Mouse (Mus musculus): ENCODE measurements around the gene Lcmt1. TPM values are rescaled to one million over a fixed set of nuclear protein-coding genes. Genes with fewer than 3 reads are reported as not detected.

Lcmt1 gene
- 10 to 100 TPM; 25.9 to 28.8 TPM for total RNA-seq (2021)

- DNase-seq, result peak; percentile 97
Measured at GRCm38 (mm10) chr7:123369759-123370481, at the start of gene Lcmt1, which contains the start of gene Arhgap17. Gene Lcmt1, plus strand, starts transcription at chr7:123369784. Gene Arhgap17, minus strand, starts transcription at chr7:123369915.

GRCm38 (mm10) chr7:123322452-123323121, 47.0 kb upstream of the Lcmt1 start:
- DNase-seq, result no peak

DNA sequence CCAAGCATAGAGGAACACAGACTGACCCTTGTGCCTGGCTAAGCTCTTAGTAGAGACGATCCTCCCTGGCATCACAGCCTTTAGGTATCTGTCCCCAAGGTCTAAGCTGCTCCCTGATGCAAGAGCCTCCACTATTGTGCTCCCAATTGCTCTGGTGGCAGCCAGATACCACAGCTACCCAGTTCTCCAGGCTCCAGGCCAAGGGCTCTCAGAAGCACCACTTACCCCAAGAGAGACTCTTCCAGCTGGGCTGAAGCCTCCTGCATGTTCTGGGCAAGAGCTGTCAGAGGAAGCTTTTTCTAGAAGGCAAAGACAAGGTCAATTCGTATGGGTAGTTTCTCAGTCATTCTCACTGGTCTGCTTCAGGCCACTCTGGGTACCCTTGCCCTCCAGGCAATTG, 46.2 kb upstream of the Lcmt1 start:
- DNase-seq, result peak; percentile 58

DNA sequence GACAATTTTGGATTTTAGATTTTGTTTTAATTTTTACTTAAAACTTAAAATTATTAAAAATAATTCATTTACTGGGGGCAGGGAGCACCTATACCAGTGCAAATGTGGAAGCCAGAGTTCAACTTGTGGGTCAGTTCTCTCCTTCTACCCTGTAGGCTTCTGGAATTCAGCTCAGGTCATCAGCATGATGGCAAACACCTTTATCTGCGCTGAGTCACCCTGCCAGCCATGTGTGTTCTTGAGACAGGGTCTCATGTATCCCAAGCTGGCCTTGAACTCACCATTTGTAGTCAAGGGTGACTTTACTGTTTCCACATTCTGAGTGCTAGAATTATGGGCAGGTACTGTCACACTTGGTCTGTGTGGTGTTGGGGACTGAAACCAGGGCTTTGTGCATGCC, 45.5 kb upstream of the Lcmt1 start:
- no peak for DNase-seq

DNA sequence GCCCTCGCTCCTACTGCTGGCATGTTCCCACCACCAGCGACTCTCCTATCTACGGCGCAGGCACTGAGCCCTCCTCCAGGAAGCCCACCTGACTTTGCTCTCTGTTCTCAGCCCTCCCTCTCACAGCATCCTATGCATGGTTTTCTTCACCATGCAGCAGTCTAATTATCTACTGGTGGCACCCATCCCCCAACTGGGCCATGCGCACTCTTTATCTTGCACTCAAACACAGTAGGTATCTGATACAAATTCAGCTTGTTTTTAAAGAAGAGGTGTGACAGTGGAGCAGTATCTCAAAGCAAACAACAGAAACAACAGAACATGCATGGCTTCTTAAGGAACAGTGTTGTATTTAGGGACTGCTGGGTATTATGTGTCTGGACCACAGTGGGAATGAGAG, 43.5 kb upstream of the Lcmt1 start:
- DNase-seq, result no peak

- DNase-seq, result no peak
Measured at GRCm38 (mm10) chr7:123326901-123327300, 42.7 kb upstream of the Lcmt1 start.

DNA sequence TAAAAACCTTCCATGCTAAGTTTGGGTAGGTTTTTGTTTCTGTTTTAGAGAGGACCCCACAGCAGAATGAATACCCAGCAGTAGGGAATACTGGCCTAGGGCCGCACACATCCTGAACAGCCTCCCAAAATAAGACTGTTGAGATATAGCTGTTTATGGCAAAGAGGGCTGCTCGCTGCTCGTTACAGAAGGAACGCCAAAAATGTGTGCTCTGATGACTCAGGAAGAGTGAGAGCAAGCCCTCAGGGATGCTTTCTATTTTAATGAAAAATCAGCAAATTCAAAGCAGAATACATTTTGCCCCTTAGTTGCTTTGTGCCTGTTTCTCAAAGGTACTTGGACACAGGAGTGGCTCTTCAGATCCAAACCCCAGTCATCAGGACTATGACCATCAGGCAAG, 41.7 kb upstream of the Lcmt1 start:
- DNase-seq, result no peak

GRCm38 (mm10) chr7:123330506-123330905, 39.1 kb upstream of the Lcmt1 start:
- DNase-seq, result no peak

GRCm38 (mm10) chr7:123336322-123336721, 33.3 kb upstream of the Lcmt1 start:
- no peak for DNase-seq

DNA sequence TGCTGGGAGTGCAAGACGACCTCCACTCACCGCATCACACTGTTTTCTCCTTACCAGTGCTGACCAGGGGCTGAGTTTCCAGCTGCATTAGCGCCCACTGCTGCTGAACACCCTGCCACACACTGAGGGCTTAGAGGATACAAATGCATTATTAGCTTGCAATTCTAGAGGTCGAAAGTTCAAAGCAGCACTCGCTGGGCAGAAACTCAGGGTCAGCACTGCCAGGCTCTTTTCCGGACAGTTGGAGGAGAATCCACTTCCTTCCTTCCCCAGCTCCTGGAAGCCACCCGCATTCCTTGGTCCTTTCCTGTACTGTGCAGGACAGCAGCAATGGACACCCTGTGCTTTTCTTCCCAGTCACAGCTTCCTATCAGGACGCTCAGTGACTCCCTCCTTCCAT, 31.2 kb upstream of the Lcmt1 start:
- no peak for DNase-seq

- DNase-seq, result peak; percentile 31
Measured at GRCm38 (mm10) chr7:123341896-123342295, 27.7 kb upstream of the Lcmt1 start.

- no peak for DNase-seq
Measured at GRCm38 (mm10) chr7:123344079-123344780, 25.4 kb upstream of the Lcmt1 start.

DNA sequence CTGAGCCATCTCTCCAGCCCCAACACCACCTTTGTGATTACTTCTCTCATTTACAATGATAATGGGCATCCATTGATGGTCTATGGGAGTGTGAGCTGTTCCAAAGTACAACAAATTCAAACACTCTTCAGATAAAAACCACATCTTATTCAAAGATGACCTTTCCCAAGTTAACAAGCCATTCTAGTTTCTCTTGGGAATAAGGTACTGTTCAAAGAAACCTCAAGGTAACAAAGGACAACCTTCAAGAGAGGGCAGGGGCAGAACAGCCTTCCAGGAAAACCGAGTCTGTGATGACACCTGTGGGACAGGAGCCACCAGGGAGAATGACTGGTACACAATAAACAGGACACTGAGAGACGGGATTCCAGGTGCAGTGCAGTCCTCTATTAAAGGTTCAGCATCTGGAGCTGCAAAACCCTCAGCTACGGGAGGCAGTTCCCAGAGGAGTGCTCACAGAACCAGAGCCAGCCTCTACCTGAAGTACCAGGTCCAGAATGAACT, 24.5 kb upstream of the Lcmt1 start:
- DNase-seq, result no peak

DNA sequence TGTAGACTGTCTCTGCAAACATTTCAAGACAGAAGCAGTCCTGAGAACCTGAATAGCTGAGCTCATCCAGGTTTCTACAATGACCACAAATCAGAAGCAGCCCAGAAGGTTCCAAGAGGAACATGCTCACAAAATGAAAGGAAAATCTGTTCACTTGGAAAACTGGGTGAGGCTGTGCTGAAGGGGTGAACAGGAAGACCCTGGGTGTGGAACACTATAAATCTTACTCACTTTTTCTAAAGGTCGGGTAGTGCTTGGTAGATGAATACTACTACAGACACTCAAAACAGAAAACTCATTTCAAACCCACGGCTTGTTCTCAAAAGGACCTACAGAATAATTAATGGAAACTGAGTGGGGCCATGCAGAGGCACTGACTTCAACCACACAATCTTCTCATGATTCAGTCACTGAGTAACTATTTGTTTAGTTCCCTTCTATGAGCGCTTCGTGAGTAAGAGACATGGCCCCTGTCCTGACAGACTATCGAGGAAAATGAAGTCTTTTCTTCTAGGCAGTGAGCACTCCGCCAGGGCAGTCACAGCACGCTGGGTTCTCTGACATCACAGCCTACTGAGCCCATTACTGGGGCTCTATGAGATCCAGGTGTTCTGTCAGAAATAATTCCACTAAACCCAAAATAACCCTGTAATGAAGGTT, 22.8 kb upstream of the Lcmt1 start:
- DNase-seq, result no peak

DNA sequence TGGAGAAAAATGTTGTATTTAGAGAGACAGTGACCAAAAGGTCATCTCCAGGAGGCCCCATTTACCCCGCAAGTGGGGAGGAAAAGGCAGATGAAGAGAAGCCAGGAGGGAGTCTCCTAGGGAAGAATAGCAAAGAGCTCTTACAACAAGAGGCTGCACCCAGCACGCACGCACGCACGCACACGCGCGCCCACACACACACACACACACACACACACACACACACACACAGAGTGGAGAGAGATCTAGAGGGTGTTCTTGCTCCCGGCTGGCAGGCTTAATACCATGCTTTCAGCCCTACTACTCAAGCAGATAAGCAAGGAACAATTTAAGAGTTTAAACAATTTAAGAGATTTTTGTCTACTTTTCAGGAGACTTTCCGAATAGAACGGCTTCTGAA, 19.8 kb upstream of the Lcmt1 start:
- no peak for DNase-seq

DNA sequence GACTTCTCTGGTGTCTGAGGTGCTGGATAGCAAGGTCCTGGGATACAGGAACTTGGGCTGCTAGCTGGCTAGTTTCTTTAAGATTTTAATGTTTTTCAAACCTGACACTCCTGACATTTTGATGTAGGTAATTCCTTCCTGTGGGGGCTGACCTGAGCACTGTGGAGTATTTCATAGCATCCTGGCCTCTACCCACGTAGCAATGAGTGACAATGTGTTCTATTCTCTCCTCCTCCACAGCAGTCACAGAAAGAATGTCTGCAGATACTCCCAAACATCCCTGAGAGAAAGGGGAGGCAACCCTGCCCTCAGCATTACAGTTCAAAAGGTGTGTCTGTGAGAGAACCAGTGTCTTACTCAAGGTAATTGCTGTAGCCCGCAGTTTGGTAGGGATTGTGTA, 19.3 kb upstream of the Lcmt1 start:
- no peak for DNase-seq

DNA sequence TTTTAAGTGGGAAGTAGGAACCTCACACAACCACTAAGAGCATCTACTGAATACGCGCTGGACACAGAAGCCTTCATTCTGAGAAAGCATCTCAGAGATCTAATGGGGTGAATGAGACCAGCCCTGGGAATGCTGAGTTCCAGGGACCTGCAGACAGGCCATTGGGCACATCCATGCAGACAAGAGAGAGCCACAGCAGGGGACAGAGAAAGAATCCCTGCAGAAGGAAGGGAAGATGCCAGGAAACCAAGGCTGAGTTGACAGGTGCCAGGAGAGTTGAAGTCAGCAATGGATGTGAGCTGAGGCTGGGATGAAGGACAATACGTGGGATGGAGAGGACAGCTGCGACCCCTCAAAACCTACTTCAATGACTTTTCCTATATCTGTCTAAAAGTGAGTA, 16.5 kb upstream of the Lcmt1 start:
- no peak for DNase-seq

DNA sequence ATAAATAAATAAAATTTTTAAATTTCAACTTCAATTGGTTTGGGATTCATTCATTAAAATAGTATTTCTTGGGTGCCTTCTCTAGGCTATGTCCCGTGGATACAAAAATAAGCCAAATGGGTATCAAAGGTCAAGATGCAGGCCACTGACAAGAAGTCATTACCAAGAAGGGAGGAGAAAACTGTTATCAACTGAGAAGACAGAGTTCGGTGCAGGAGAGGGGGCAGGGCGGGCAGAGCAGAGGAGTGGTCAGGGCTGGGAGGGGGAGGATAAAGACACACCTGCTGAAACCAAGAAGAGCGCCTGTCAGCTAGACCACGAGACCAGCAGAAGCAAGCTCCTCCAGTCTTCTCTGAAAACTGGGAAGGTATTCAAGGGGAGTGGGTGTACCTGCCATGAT, 15.7 kb upstream of the Lcmt1 start:
- no peak for DNase-seq

- no peak for DNase-seq
Measured at GRCm38 (mm10) chr7:123354392-123354791, 15.2 kb upstream of the Lcmt1 start.

GRCm38 (mm10) chr7:123354851-123355250, 14.7 kb upstream of the Lcmt1 start:
- DNase-seq, result no peak

DNA sequence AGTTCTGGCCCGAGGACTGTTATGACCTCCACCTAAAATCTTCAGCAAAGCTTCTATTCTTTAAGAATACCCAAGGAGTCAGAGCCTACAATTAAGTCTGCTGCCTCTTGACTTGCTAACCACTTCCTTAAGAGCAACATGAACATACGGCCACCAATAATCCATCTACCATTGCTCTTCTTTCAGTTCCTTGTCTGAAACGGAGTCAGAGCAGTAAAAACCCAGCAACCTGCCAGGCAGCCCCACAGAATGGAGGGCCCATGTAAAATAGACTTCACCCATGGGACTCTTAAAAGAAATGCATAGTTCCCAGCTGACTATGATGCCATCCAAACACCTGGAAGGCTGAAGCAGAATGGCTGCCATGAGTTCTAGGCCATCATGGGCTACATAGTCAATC, 13.4 kb upstream of the Lcmt1 start:
- DNase-seq, result no peak

DNA sequence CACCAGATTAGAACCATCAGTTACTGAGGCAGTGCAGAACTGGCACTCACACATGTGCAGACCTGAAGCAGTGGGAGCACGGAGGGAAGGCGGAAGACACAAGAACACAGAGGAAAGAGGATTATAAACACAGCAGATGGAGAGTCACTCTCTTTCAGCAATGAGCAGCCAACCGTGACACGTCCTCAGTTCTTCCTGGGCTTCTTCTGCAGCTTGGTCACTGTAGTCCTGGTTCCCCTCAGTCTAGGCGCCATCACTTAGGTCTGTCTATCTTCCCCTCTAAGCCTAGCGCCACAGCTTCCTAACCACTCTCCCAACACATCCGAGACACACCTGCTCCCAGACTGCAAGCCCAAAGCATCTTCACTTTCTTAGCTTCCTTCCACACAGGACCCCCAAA, 10.5 kb upstream of the Lcmt1 start:
- DNase-seq, result no peak

- DNase-seq, result no peak
Measured at GRCm38 (mm10) chr7:123360185-123360584, 9.4 kb upstream of the Lcmt1 start.
